Mouse (Mus musculus): ENCODE measurements around the gene Otulin.

Otulin gene

DNA sequence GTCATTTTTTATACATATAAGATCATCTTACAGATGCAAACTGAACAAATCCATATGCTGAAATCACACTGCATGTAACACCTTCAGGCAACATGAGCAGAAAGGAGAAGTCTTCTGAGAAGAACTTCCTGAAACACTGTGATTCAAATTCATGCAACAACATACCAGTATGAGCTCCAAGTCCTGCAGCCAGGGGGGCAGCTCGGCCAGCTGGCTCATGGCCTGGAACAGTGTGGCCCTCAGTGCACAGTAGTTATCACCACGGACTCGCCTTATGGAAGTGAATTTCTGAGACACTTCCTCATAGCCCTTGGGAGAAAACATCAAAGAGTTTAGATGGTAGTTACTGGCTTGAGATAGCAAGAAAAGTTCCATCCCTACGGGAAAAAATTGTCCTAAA, 14.3 kb downstream of the Otulin start:
- DNase-seq (ENCODE audit: extremely low read depth, low read depth) = no peak

- no peak for DNase-seq (ENCODE audit: extremely low read depth, low read depth)
Measured at GRCm38 (mm10) chr15:27613255-27613654, 17.2 kb downstream of the Otulin start.

- peak; percentile 60 for DNase-seq (ENCODE audit: extremely low read depth, low read depth)
Measured at GRCm38 (mm10) chr15:27612533-27613221, 17.8 kb downstream of the Otulin start.

DNA sequence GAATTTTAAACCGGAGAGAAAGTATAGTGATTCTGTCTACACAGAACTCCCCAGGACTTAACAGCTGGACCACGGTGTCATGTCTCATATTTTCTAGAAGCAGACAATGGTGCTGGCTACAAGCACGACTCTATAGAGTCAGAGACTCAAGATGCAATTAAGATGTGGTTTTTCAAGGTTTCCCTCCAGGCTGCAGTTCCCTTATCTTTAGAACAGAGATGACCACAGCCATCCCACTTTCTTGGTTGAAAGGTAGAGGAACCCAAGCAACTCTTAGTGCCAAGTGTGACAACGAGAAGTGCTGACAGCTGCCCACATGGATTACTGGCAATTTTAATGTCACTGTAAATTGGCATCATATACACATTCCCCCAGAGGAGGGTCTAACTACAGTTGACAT, 20.9 kb downstream of the Otulin start:
- DNase-seq (ENCODE audit: extremely low read depth, low read depth) = peak; percentile 44

DNA sequence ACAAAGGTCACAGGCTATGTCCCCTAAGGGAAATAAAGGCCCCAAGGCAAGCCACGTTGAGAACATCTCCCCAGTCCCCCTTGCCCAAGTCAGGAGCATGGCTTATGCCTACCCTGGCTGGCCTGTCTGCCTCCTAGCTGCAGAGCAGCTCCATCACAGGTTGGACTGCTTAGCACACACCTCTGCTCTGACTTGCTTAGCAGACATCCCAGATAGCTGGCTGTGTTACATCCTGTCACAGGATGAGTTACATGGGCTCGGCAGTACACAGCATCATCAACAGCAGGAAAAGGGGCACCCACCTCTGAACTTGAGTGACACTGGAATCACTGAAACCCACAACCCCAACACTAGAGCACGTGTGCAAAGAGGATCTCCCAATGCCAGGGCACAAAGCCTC, 25.2 kb downstream of the Otulin start:
- DNase-seq (ENCODE audit: extremely low read depth, low read depth) = no peak

DNA sequence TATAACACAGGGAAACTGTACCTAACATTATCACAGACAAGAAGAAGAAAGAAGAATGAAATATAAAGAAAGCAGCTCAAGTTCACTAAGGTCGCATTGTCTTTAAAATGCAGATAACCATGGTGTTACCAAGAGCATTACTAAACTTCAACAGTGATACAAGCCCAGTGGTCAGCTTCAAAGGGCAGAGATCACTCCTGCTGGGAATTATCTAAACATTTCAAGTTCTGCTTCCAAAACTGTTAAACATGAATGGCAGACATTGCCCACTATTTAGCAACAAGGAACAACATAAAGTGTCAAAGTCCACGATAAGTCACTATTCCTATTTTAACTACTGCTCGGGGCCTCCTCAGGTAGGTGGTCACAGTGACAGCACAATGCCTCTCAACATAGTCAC, 25.9 kb downstream of the Otulin start:
- DNase-seq (ENCODE audit: extremely low read depth, low read depth) = no peak

- no peak for DNase-seq (ENCODE audit: extremely low read depth, low read depth)
Measured at GRCm38 (mm10) chr15:27600524-27600923, 30.0 kb downstream of the Otulin start.

DNA sequence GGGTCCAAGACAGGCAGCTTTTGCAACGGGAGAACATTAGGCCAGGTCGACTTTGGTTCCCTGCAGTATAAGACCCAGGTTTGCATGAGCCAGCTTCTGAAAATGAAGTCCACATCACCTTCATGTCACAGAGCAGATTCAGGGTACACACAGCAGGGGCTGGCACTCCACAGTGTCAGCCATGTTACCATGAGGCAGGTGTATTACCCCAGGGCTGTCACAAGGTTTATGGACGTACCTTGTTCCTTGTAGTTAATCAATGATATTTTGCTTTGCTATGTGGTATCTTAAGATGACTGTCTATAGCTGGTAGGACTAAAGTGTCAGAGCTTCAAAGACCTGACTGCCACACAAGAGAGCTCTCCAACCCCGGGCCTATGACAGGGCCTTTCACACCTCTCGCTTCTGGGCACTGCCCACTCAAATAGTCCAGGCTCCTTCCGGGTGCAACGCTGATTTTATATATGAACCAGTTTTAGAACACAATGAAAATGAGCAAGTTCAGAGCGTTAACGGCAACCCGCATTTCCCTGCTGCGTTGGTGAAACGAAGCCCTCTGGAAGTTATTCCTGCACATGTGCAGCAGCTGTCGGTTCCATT, 31.6 kb downstream of the Otulin start:
- DNase-seq (ENCODE audit: extremely low read depth, low read depth) = no peak

DNA sequence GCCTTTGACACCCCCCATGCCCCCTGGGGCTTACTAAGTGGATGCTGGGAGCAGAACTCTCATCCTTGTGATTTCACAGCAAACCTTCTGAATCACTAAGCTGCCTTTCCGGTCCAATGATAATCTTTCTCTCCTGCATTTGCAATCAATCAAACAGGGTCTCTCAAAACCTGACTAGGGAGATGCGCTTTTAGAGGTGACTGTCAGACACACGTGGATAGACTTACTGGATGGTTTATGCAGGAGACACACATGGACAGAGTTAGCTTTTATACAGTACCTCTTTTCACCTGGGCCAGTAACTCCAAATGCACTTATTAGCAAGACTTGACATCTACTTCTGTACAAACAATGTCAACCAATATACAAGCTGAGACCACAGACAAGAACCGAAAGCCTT, 33.0 kb downstream of the Otulin start:
- DNase-seq (ENCODE audit: extremely low read depth, low read depth) = no peak

DNA sequence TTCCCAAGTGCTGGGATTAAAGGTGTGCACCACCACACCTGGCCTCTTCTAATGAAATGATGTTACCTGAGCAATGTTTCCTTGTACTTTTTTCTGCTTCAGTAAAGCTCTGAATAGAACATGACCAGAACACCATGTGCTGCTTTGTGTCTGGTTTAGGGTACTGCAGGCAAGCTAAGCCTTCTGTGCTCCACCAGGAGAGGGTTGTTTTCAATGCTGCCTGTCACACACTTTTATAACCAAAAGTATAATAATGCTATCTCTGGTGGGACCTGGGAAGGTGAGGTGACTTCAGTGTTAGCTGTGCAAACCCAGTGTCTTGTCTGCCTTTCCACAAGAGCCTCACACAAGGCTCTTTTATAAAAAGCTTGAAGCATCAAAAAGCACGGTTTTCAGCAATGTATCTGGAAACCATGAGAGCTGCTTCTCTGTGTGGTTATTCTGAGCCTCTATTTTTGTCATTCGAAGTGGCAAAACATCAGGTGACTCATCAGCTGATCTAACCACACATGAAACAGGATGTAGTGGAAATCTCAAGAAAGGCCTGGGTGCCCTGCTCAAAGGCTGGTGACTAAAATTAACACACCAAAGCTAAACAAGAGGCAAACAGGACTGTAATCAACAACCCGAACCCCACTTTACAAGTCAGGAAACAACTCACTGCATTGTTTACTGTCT, 33.9 kb downstream of the Otulin start:
- no peak for DNase-seq (ENCODE audit: extremely low read depth, low read depth)

DNA sequence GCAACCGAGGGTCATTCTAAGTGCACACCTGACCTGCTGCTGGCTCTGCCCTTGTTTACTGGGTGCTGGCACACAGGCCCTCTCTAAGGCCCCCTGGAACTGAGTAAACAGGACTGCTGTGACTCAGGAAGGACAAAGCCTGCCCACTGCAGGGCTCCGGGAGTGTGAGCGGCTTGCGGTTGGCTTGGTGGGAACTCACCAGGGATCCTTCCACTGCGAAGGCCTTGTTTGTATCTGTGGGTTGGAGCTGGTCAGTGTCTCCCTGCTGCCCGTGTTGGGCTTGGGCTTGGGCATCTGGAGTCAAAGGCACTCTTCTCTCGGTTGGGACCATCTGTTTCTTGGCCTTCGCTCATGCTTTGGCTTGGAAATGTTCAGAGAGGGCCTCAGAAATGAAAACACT, 34.9 kb downstream of the Otulin start:
- no peak for DNase-seq (ENCODE audit: extremely low read depth, low read depth)

DNA sequence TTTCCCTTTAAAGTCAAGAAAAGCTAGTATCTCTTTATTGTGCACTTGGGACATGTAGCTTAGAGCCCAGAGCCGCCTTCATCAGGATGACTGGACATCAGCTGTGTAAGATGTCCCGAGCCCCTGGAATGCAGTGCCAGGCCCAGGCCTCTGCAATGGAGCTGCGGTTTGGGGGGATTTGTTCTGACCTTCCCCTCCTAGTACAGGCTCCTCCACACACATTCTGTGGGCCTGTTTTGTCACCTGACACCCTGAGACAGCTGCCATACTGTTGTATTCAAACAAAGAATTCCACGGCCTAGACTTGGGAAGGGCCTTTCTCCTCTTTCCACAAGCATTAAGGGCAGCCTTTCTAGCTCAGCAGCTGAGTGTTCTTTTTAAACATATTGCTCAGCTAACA, 35.5 kb downstream of the Otulin start:
- DNase-seq (ENCODE audit: extremely low read depth, low read depth) = no peak

DNA sequence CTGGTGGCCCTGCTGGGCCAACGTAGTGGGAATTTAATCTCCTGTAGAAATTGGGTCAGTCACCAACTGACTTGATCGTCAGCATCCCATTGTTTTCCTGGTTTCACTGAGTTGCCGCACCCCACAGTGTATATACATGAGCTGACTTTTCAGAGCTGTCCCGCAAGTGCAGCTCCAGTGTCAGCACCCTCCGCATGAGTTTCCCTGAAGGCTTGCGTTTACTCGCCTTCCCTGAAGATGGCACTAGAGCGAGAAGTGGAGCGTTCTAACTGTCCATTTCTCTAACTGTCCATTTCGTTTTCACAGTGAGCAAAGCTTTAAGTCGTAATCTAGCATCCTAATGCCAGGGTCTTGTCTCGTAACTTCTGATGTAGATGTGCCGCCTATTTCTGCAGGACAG, 36.8 kb downstream of the Otulin start:
- no peak for DNase-seq (ENCODE audit: extremely low read depth, low read depth)

GRCm38 (mm10) chr15:27592620-27593320, 37.7 kb downstream of the Otulin start:
- no peak for DNase-seq (ENCODE audit: extremely low read depth, low read depth)

- no peak for DNase-seq (ENCODE audit: extremely low read depth, low read depth)
Measured at GRCm38 (mm10) chr15:27590812-27591211, 39.7 kb downstream of the Otulin start.

GRCm38 (mm10) chr15:27588087-27588826, 42.2 kb downstream of the Otulin start:
- no peak for DNase-seq (ENCODE audit: extremely low read depth, low read depth)

DNA sequence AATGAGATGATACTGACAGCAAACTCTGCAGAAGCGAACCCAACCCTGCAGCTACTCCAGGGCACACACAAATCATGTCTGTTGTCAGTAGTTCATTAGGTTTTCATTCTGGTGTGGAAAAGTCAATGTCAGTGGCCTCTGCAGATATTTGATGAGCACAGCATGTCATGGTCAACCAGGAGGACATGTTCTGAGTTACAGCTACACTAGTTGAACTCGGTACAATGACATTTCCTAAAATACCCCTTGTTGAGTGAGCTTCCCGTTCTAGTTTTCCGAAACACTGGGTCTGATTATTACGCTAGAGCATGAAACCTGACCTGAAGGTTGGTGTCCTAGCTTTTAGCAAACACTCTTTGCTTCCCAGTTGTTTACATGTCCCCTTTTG, 44.4 kb downstream of the Otulin start:
- no peak for DNase-seq (ENCODE audit: extremely low read depth, low read depth)

- no peak for DNase-seq (ENCODE audit: extremely low read depth, low read depth)
Measured at GRCm38 (mm10) chr15:27585466-27586092, 44.9 kb downstream of the Otulin start.

DNA sequence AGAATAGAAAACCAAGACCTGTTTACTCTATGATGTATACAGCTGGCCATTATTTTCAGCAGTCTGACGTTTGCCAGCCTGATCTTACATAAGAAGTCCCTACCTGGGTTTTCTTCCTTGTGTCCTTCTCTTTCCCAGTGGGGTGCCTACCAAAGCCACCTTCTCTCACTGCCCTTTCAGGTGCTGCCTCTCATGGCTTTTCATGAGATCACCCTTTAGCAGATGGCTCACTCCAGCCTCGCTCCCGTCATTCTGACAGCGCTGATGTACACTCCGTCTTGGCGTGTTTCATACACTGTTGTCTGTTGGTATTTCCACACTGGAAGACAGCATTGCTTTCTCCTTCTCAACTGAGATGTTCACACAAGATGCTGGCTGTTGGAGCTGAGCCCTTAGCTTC, 46.9 kb downstream of the Otulin start:
- DNase-seq (ENCODE audit: extremely low read depth, low read depth) = no peak

GRCm38 (mm10) chr15:27583042-27583441, 47.5 kb downstream of the Otulin start:
- DNase-seq (ENCODE audit: extremely low read depth, low read depth) = no peak

GRCm38 (mm10) chr15:27582428-27582827, 48.1 kb downstream of the Otulin start:
- peak; percentile 22 for DNase-seq (ENCODE audit: extremely low read depth, low read depth)
